Mouse (Mus musculus) olfactory bulb, adult 2 months (tissue): ENCODE data around the gene Ly6g5c.

Experiments used
- CTCF ChIP-seq: fragments of 200-500 bp; IDR thresholded peaks from 2 replicates; pipeline ENCODE4 v1.5.1; 2012; ENCODE audit warnings: low read depth, mild to moderate bottlenecking, low read length, moderate library complexity; ENCODE audit not compliant: insufficient read depth
- POLR2A ChIP-seq: fragments of 200-500 bp; IDR thresholded peaks from 2 replicates; pipeline ENCODE4 v1.6.1; 2012; ENCODE audit warnings: mild to moderate bottlenecking, low read depth, low read length, moderate library complexity; ENCODE audit not compliant: insufficient read depth

DNA sequence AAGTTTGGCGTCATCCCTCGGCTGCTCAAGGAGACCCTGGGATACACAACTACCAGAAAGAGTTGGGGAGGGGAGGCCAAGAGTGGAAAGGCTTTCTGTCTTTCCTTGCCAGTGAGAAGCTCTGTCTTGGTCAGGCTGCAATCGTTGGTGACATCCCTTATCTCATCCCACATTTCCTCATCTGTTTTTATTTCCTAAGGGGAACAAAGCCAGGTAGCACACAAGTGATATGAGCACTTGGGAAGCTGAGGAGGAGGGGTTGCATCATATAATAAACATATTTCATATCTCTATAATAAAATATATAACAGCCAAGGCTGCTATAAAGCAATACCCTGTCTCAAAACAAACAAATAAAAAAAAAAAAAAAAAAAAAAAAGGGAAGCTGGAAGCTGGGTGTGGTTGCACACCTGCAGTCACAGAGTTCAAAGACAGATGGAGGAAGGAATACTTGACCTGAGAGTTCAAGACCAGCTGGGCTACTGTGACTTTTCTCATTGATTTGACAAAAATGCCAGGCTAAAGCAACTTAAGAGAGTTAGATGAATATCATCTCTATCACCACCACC is 24.1 kb upstream of the Ly6g5c start:
- TF ChIP-seq CTCF (no peak), POLR2A (no peak)
